15 mouse cellular contexts compared by ENCODE assay signal in the genomic region with DNA sequence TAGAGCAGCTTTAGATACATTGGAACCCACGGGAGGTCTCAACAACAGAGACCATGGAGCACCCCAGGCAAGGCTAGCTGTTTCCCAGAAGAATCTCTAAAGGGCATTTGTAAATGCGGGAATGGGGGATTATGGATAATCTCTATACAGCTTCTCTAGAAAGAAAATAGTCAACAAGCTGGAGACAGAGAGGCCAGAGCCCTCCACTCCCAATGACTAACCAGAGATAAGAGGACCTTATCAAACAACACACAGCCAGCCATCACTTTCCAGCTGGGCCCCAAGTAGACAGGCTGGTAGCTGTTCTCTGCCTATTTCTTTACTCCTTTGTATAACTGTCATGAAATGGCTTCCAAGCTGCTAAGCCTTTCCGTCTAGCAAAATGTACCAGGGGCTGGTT. TPM values are rescaled to one million over a fixed set of nuclear protein-coding genes. Genes with fewer than 3 reads are reported as not detected.
DNase-seq lines count a peak whose midpoint lies in the region; ATAC-seq and TF ChIP-seq lines count a peak whose summit lies in the region.
"Had no signal": no experiment of that assay in that cellular context is flagged by ENCODE, and none has a peak within 500 bp of the region (broad histone marks: within the 10 kb centered on the region; RNA-seq: fewer than 3 reads in every experiment).

No protein-coding gene starts in this region.

- no peaks in the 10 kb centered on the region for H3K27me3 ChIP-seq in intestine, embryonic 15.5 days (replicated peaks)
- H3K27me3 ChIP-seq in intestine, postnatal 0 days (replicated peaks; ENCODE audit: control insufficient read depth, insufficient read depth, low read length) = no peaks in the 10 kb centered on the region
- no peaks in the 10 kb centered on the region for H3K27me3 ChIP-seq in liver, embryonic 11.5 days (replicated peaks; ENCODE audit: control insufficient read depth, insufficient read depth, low read length)
- H3K27me3 ChIP-seq in stomach, embryonic 16.5 days (ENCODE audit: control insufficient read depth, insufficient read depth, low read length) = no peaks in the 10 kb centered on the region
- H3K27me3 ChIP-seq: hindbrain, embryonic 13.5 days; Patski had no signal

- no peak overlapping the region for H3K4me2 ChIP-seq in intestine, embryonic 15.5 days (replicated peaks)
- H3K4me2 ChIP-seq in intestine, postnatal 0 days (replicated peaks; ENCODE audit: low read depth) = no peak overlapping the region
- H3K4me2 ChIP-seq in liver, embryonic 11.5 days = peak overlapping the region; percentile 52
- no peak overlapping the region for H3K4me2 ChIP-seq in stomach, embryonic 16.5 days (ENCODE audit: low read depth, low read length)
- H3K4me2 ChIP-seq: hindbrain, embryonic 13.5 days had no signal

- no peaks in the 10 kb centered on the region for H3K9me3 ChIP-seq in intestine, embryonic 15.5 days
- no peaks in the 10 kb centered on the region for H3K9me3 ChIP-seq in intestine, postnatal 0 days (ENCODE audit: control insufficient read depth)
- H3K9me3 ChIP-seq in liver, embryonic 11.5 days (ENCODE audit: control insufficient read depth, low read length) = no peaks in the 10 kb centered on the region
- H3K9me3 ChIP-seq in stomach, embryonic 16.5 days (replicated peaks; ENCODE audit: control insufficient read depth, low read length) = no peaks in the 10 kb centered on the region
- H3K9me3 ChIP-seq: hindbrain, embryonic 13.5 days had no signal

- no peaks in the 10 kb centered on the region for H3K36me3 ChIP-seq in intestine, embryonic 15.5 days
- H3K36me3 ChIP-seq in intestine, postnatal 0 days (ENCODE audit: control insufficient read depth, insufficient read depth) = no peaks in the 10 kb centered on the region; the same call in 1 of the 2 replicates
- no peaks in the 10 kb centered on the region for H3K36me3 ChIP-seq in liver, embryonic 11.5 days (ENCODE audit: control insufficient read depth, insufficient read depth, low read length)
- no peaks in the 10 kb centered on the region for H3K36me3 ChIP-seq in stomach, embryonic 16.5 days (ENCODE audit: control insufficient read depth, insufficient read depth, low read length)
- H3K36me3 ChIP-seq: hindbrain, embryonic 13.5 days had no signal

- no peak overlapping the region for H3K27ac ChIP-seq in intestine, embryonic 15.5 days
- H3K27ac ChIP-seq in intestine, postnatal 0 days (ENCODE audit: low read depth, low read length) = no peak overlapping the region
- H3K27ac ChIP-seq in liver, embryonic 11.5 days (ENCODE audit: low read depth, low read length) = peak overlapping the region; percentile 73
- no peak overlapping the region for H3K27ac ChIP-seq in stomach, embryonic 16.5 days (ENCODE audit: low read length)
- H3K27ac ChIP-seq: hindbrain, embryonic 13.5 days had no signal

- peak; percentile 24; the same call in 1 of the 2 replicates for ATAC-seq in intestine, embryonic 15.5 days
- no peak for ATAC-seq in intestine, postnatal 0 days
- peak; percentile 88 for ATAC-seq in liver, embryonic 11.5 days (replicated peaks; ENCODE audit: low FRiP score)
- 0 out of 2 replicates have a peak, but pooled peaks have one; percentile 19 for ATAC-seq in stomach, embryonic 16.5 days (ENCODE audit: insufficient read depth, low FRiP score)
- ATAC-seq: Patski had no signal

- no peak overlapping the region for H3K9ac ChIP-seq in intestine, embryonic 15.5 days
- no peak overlapping the region for H3K9ac ChIP-seq in intestine, postnatal 0 days (ENCODE audit: low read depth, low read length)
- H3K9ac ChIP-seq in liver, embryonic 11.5 days (ENCODE audit: low read depth, low read length) = 0 out of 2 replicates have a peak overlapping the region, but pooled peaks have one; percentile 39
- no peak overlapping the region for H3K9ac ChIP-seq in stomach, embryonic 16.5 days (ENCODE audit: low read length)
- H3K9ac ChIP-seq: hindbrain, embryonic 13.5 days had no signal

- WGBS in intestine, embryonic 15.5 days = 57% methylated on average over 3 of the region's 3 CpGs
- WGBS in intestine, postnatal 0 days = 59% methylated on average over 3 of the region's 3 CpGs
- 23% methylated on average over 3 of the region's 3 CpGs for WGBS in liver, embryonic 11.5 days
- WGBS in stomach, embryonic 16.5 days = 58% methylated on average over 3 of the region's 3 CpGs

- TF ChIP-seq CTCF in intestine, postnatal 0 days (IDR thresholded peaks at IDR 0.05; ENCODE audit: low read depth) = no peak

- H3K4me1 ChIP-seq in intestine, embryonic 15.5 days (replicated peaks) = 0 out of 2 replicates have a peak, but pooled peaks cover 2% of the 10 kb centered on the region
- H3K4me1 ChIP-seq in intestine, postnatal 0 days (replicated peaks; ENCODE audit: control insufficient read depth, insufficient read depth, low read length) = no peaks in the 10 kb centered on the region
- peaks cover 29% of the 10 kb centered on the region for H3K4me1 ChIP-seq in liver, embryonic 11.5 days (replicated peaks; ENCODE audit: control insufficient read depth, insufficient read depth, low read length)
- H3K4me1 ChIP-seq in stomach, embryonic 16.5 days (ENCODE audit: control insufficient read depth, insufficient read depth, low read length) = peaks cover 10% of the 10 kb centered on the region

- DNase-seq in heart, adult 11 months = peak; percentile 61
- DNase-seq in heart, postnatal 10 days = no peak
- DNase-seq in liver, embryonic 11.5 days (ENCODE audit: low spot score) = no peak
- DNase-seq in right cerebral cortex, postnatal 10 days (ENCODE audit: low spot score in 2 of 2) = no peak
- DNase-seq in kidney, adult 9 months = no peak
- DNase-seq: adrenal gland, postnatal 36 days; cerebellum, postnatal 14 days; gastrocnemius, postnatal 14 days; kidney, adult 2 months; lung, postnatal 10 days had no signal

- intact Hi-C loops in heart, postnatal 10 days (cut with DNase I) = loop anchor here (10.0 kb wide), 1 partner anchor 389 kb away; no protein-coding TSS in a partner anchor

- H3K4me3 ChIP-seq in intestine, embryonic 15.5 days (replicated peaks) = no peak overlapping the region
- H3K4me3 ChIP-seq in intestine, postnatal 0 days (ENCODE audit: low read depth, low read length) = no peak overlapping the region
- no peak overlapping the region for H3K4me3 ChIP-seq in liver, embryonic 11.5 days (ENCODE audit: low read depth, low read length)
- H3K4me3 ChIP-seq in stomach, embryonic 16.5 days (replicated peaks; ENCODE audit: low read length) = no peak overlapping the region
- H3K4me3 ChIP-seq: hindbrain, embryonic 13.5 days had no signal

RNA-seq across cellular contexts. Expression of a gene that starts 7.0 kb away (rescaled TPM):
- 1 to 10 TPM; 5.6 to 6.7 TPM for total RNA-seq in heart, postnatal 10 days (2021)
- 46.9 and 52.8 TPM in 2 replicates for polyA plus RNA-seq in intestine, embryonic 15.5 days (2015; fragmentation: Nextera tagmentation; extraction: Ambion mirVana)
- 8.1 and 8.3 TPM in 2 replicates for polyA plus RNA-seq in intestine, postnatal 0 days (2015; fragmentation: Nextera tagmentation; extraction: Ambion mirVana)
- polyA plus RNA-seq in liver, embryonic 11.5 days (2014; fragmentation: Nextera tagmentation; extraction: Ambion mirVana) = 122 and 151 TPM in 2 replicates
- polyA plus RNA-seq in stomach, embryonic 16.5 days (2015; fragmentation: Nextera tagmentation; extraction: Ambion mirVana) = 47.3 and 50.1 TPM in 2 replicates
